9 mouse cellular contexts compared by ENCODE assay signal in genomic region chrX:167049191-167049968, GRCm38 (mm10).
A peak's percentile ranks its signal among the peaks of the same experiment; 100 is the strongest.
DNase-seq lines count a peak whose midpoint lies in the region; ATAC-seq lines count a peak whose summit lies in the region.
"Had no signal": no experiment of that assay in that cellular context is flagged by ENCODE, and none has a peak within 500 bp of the region (broad histone marks: within the 10 kb centered on the region; RNA-seq: fewer than 3 reads in every experiment).

No protein-coding gene starts in this region.

- H3K4me1 ChIP-seq in heart, embryonic 11.5 days (ENCODE audit: control insufficient read depth, insufficient read depth, low read length), result no peaks in the 10 kb centered on the region
- peaks cover 5% of the 10 kb centered on the region; the same call in 1 of the 2 replicates for H3K4me1 ChIP-seq in brown adipose tissue, adult 24 weeks (ENCODE audit: control insufficient read depth, insufficient read depth, insufficient read length, low read length)

- H3K36me3 ChIP-seq in heart, embryonic 11.5 days (ENCODE audit: control insufficient read depth, insufficient read depth, low read length), result no peaks in the 10 kb centered on the region

- no peak overlapping the region for H3K4me2 ChIP-seq in heart, embryonic 11.5 days

- WGBS in heart, embryonic 11.5 days (ENCODE audit: insufficient replicate concordance), result 67% methylated on average over 5 of the region's 5 CpGs

- H3K9ac ChIP-seq in heart, embryonic 11.5 days (ENCODE audit: low read depth, low read length), result no peak overlapping the region

- no peak for ATAC-seq in heart, embryonic 11.5 days (replicated peaks; ENCODE audit: insufficient number of reproducible peaks, low FRiP score, low TSS enrichment)

- H3K27ac ChIP-seq in heart, embryonic 11.5 days (ENCODE audit: low read depth, low read length), result no peak overlapping the region
- H3K27ac ChIP-seq in brown adipose tissue, adult 24 weeks (replicated peaks; ENCODE audit: low read depth, low read length), result peak overlapping the region; percentile 45

- DNase-seq in heart, adult 18-20 months, result peak; percentile 25 to 35
- peak; percentile 83 for DNase-seq in 416B (ENCODE audit: low read depth)
- peak; percentile 55 for DNase-seq in lung, postnatal 36 days
- no peak for DNase-seq in yolk sac, embryonic 10.5 days (ENCODE audit: low spot score)
- DNase-seq in urinary bladder, postnatal 25 days (ENCODE audit: low spot score), result no peak
- no peak for DNase-seq in cerebellum, postnatal 14 days
- DNase-seq: cerebellum, postnatal 25 days had no signal

- no peaks in the 10 kb centered on the region for H3K27me3 ChIP-seq in heart, embryonic 11.5 days (ENCODE audit: control insufficient read depth, insufficient read depth, low read length)

- H3K9me3 ChIP-seq in heart, embryonic 11.5 days (replicated peaks; ENCODE audit: control insufficient read depth, low read length), result no peaks in the 10 kb centered on the region

- no peak overlapping the region for H3K4me3 ChIP-seq in heart, embryonic 11.5 days (ENCODE audit: low read depth, low read length)
- H3K4me3 ChIP-seq in brown adipose tissue, adult 24 weeks (ENCODE audit: insufficient read depth, low read depth, low read length), result no peak overlapping the region

Comparison
In these comparisons a context has a peak if more than half of its experiments do, and no peak if none do; other contexts are left out.
1. DNase-seq: peak in heart, adult 18-20 months (2 of 2), 416B (single experiment) and lung, postnatal 36 days (single experiment); none in yolk sac, embryonic 10.5 days (single experiment), urinary bladder, postnatal 25 days (single experiment) and cerebellum, postnatal 14 days (0 of 2).